Mouse (Mus musculus): Measurements from ENCODE around the gene Shox2.

- TF ChIP-seq CTCF (IDR thresholded peaks at IDR 0.05; ENCODE audit: borderline replicate concordance, insufficient read depth, low read length) (no peak), POLR2A (IDR thresholded peaks at IDR 0.05; ENCODE audit: low read depth, low read length) (no peak)
Observed at GRCm38 (mm10) chr3:66939675-66940074, 41.9 kb downstream of the Shox2 start.
